Mouse (Mus musculus) stomach, postnatal 0 days (tissue): ENCODE data around the gene Tnn. TPM values are rescaled to one million over a fixed set of nuclear protein-coding genes. Genes with fewer than 3 reads are reported as not detected.

Experiments
- ATAC-seq: fragments of 200-750 bp; cut with Nextera tagmentation; 2 replicates; pipeline ENCODE4 v1.8.0; 2017; ENCODE audit not compliant: low FRiP score, low TSS enrichment
- DNase-seq: peaks from one replicate; pipeline ENCODE4 v3.0.0-alpha.2; 2016; ENCODE audit warnings: low spot score
- H3K27ac ChIP-seq: fragments of 300-500 bp; sonication (generic); replicated peaks from 2 replicates; pipeline ENCODE4 v1.5.1; 2014; ENCODE audit warnings: mild to moderate bottlenecking, control low read depth
- H3K27me3 ChIP-seq: fragments of 300-500 bp; sonication (generic); 2 replicates; pipeline ENCODE4 v1.6.1; 2014; ENCODE audit warnings: low read length; ENCODE audit not compliant: control insufficient read depth, insufficient read depth
- H3K36me3 ChIP-seq: fragments of 300-500 bp; sonication (generic); 2 replicates; pipeline ENCODE4 v1.6.1; 2014; ENCODE audit warnings: low read length, mixed read lengths; ENCODE audit not compliant: control insufficient read depth, insufficient read depth
- H3K4me1 ChIP-seq: fragments of 300-500 bp; sonication (generic); replicated peaks from 2 replicates; pipeline ENCODE4 v1.6.1; 2014; ENCODE audit warnings: antibody characterized with exemption; ENCODE audit not compliant: control insufficient read depth, insufficient read depth
- H3K4me2 ChIP-seq: fragments of 300-500 bp; sonication (generic); replicated peaks from 2 replicates; pipeline ENCODE4 v1.6.1; 2014; ENCODE audit warnings: low read depth, mild to moderate bottlenecking, control low read depth, moderate library complexity
- H3K4me3 ChIP-seq: fragments of 300-500 bp; sonication (generic); 2 replicates; pipeline ENCODE4 v1.5.1; 2014; ENCODE audit warnings: low read depth, low read length, control low read depth
- H3K9ac ChIP-seq: fragments of 300-500 bp; sonication (generic); 2 replicates; pipeline ENCODE4 v1.6.1; 2014; ENCODE audit warnings: mild to moderate bottlenecking, low read length, control low read depth, mixed read lengths
- H3K9me3 ChIP-seq: fragments of 300-500 bp; sonication (generic); 2 replicates; pipeline ENCODE4 v1.6.1; 2016; ENCODE audit warnings: low read length; ENCODE audit not compliant: control insufficient read depth
- CTCF ChIP-seq: IDR thresholded peaks from 2 replicates; pipeline ENCODE4 v1.5.1; 2016; ENCODE audit warnings: antibody characterized with exemption, low read depth, mild to moderate bottlenecking, moderate library complexity
- EP300 ChIP-seq: optimal IDR thresholded peaks from 2 replicates; pipeline ENCODE3; 2016; ENCODE audit warnings: antibody characterized with exemption
- WGBS: fragments of 180-500 bp; shearing (Covaris S2); extraction: QIAGEN DNeasy Blood & Tissue Kit; methylation state at CpG from one replicate; pipeline ENCODE4 v1.1.7; 2014; 5-methylcytosine and 5-hydroxymethylcytosine counted together
- polyA plus RNA-seq: library from polyadenylated mRNA; unstranded; fragments of >200 nt; fragmentation: Nextera tagmentation; extraction: Ambion mirVana; gene quantifications from 2 replicates; pipeline ENCODE4 v1.2.1, GENCODE M21; 2015

Gene Tnn
- polyA plus RNA-seq, 1 experiment from 2014 or later: 3.7 TPM

DNA sequence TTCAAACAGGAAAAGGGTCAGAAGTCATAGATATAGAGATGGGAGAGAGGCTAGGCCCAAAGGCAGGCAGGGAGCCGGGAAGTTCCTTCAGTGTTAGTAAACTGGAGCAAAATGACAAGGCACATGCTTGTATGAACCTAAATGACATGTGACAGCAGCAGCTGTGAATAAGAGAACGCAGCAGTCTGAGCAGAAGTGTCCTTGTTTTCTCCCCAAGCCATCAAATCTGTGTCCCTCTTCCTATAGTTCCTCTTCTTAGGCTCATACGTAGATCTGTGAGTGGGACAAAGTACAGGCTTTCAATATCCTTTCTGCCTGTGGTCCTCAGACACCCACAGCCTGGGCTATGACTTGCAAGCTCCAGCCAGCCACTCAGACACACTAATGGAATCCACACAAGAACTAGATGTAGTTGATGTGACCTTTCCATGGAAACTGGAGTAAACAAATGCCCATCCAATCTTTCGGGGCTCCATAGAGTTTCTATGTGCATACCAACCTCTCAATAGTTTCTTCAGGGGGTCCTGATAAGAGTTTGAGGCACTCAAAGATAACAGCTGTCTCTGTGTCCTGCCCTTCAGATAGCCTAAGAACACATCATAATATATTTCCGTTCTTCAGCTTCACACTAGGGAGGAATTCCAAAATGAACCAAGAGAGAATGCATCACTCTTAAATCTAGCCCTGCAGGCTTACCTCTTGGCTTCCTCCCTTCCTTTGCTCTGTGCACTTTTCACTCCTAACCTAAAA lies 104.1 kb downstream of the Tnn start:
- Histone ChIP-seq H3K36me3 (no peaks in the 10 kb centered on the region), H3K27me3 (no peaks in the 10 kb centered on the region), H3K4me1 (no peaks in the 10 kb centered on the region; the same call in 1 of the 2 replicates), H3K4me3 (no peak overlapping the region), H3K27ac (no peak overlapping the region), H3K4me2 (no peak overlapping the region), H3K9me3 (no peaks in the 10 kb centered on the region), H3K9ac (no peak overlapping the region)
- DNase-seq (no peak), ATAC-seq (no peak)
- WGBS: 59% methylated on average over 5 of the region's 5 CpGs
- TF ChIP-seq CTCF (no peak), EP300 (no peak)

GRCm38 (mm10) chr1:160047481-160047931 lies 105.9 kb downstream of the Tnn start:
- no peak for DNase-seq
- Histone ChIP-seq H3K36me3 (no peaks in the 10 kb centered on the region), H3K27me3 (no peaks in the 10 kb centered on the region), H3K9ac (no peak overlapping the region), H3K4me1 (peaks cover 4% of the 10 kb centered on the region; the same call in 1 of the 2 replicates), H3K27ac (no peak overlapping the region), H3K4me2 (no peak overlapping the region), H3K4me3 (no peak overlapping the region), H3K9me3 (no peaks in the 10 kb centered on the region)
- WGBS: 91% methylated on average over 7 of the region's 7 CpGs
- no peak for ATAC-seq
- no peak for TF ChIP-seq EP300
- no peak for TF ChIP-seq CTCF

GRCm38 (mm10) chr1:160046786-160047185 lies 106.6 kb downstream of the Tnn start:
- H3K27ac ChIP-seq: no peak overlapping the region
- peak overlapping the region; percentile 31; the same call in 1 of the 2 replicates for H3K4me2 ChIP-seq
- DNase-seq: no peak
- H3K4me1 ChIP-seq: peaks cover 4% of the 10 kb centered on the region; the same call in 1 of the 2 replicates
- no peak for ATAC-seq
- WGBS: 67% methylated on average over 4 of the region's 4 CpGs
- TF ChIP-seq EP300 (no peak), CTCF (no peak)
- H3K27me3 ChIP-seq: no peaks in the 10 kb centered on the region
- H3K36me3 ChIP-seq: no peaks in the 10 kb centered on the region
- H3K9ac ChIP-seq: no peak overlapping the region
- no peak overlapping the region for H3K4me3 ChIP-seq
- no peaks in the 10 kb centered on the region for H3K9me3 ChIP-seq

- DNase-seq (no peak), ATAC-seq (no peak)
- H3K4me1 ChIP-seq: peaks cover 4% of the 10 kb centered on the region; the same call in 1 of the 2 replicates
- 77% methylated on average over 5 of the region's 5 CpGs for WGBS
- peak overlapping the region; percentile 70 for H3K4me2 ChIP-seq
- H3K27ac ChIP-seq: no peak overlapping the region
- no peaks in the 10 kb centered on the region for H3K9me3 ChIP-seq
- H3K36me3 ChIP-seq: no peaks in the 10 kb centered on the region
- no peak overlapping the region for H3K9ac ChIP-seq
- no peak overlapping the region for H3K4me3 ChIP-seq
- TF ChIP-seq CTCF (no peak), EP300 (no peak)
- H3K27me3 ChIP-seq: no peaks in the 10 kb centered on the region
Measured at GRCm38 (mm10) chr1:160045971-160046370, 107.4 kb downstream of the Tnn start.

GRCm38 (mm10) chr1:160045056-160045715 lies 108.2 kb downstream of the Tnn start:
- no peak for TF ChIP-seq EP300
- no peak for TF ChIP-seq CTCF
- no peak for ATAC-seq
- H3K4me2 ChIP-seq: peak overlapping the region; percentile 70
- peak overlapping the region; percentile 61 for H3K4me3 ChIP-seq
- WGBS: 42% methylated on average over 3 of the region's 3 CpGs
- H3K27me3 ChIP-seq: no peaks in the 10 kb centered on the region
- H3K27ac ChIP-seq: peak overlapping the region; percentile 89
- no peaks in the 10 kb centered on the region for H3K9me3 ChIP-seq
- H3K4me1 ChIP-seq: peaks cover 4% of the 10 kb centered on the region; the same call in 1 of the 2 replicates
- peak overlapping the region; percentile 69 for H3K9ac ChIP-seq
- DNase-seq: peak; percentile 34
- no peaks in the 10 kb centered on the region for H3K36me3 ChIP-seq
